Mouse (Mus musculus) cortical plate, adult 2 months (tissue): ENCODE results near the gene Olfr813. TPM values are rescaled to one million over a fixed set of nuclear protein-coding genes. Genes with fewer than 3 reads are reported as not detected.
"Not testable (repeated sequence)": the region's sequence is repeated elsewhere in the genome, so short reads cannot be mapped to it uniquely, and the experiment has no call there.

Experiments used
- H3K27ac ChIP-seq: fragments of 200-500 bp; 2 replicates; pipeline ENCODE4 v1.5.1; 2012; ENCODE audit warnings: low read length, control low read depth, inconsistent platforms; ENCODE audit not compliant: insufficient read depth
- H3K4me1 ChIP-seq: fragments of 200-500 bp; 2 replicates; pipeline ENCODE4 v1.6.1; 2011; ENCODE audit warnings: low read length; ENCODE audit not compliant: control insufficient read depth, insufficient read depth
- H3K4me3 ChIP-seq: fragments of 200-500 bp; 2 replicates; pipeline ENCODE4 v1.5.1; 2011; ENCODE audit warnings: mild to moderate bottlenecking, low read length, control low read depth; ENCODE audit not compliant: insufficient read depth
- CTCF ChIP-seq: fragments of 200-500 bp; IDR thresholded peaks from 2 replicates; pipeline ENCODE4 v1.5.1; 2011; ENCODE audit warnings: mild to moderate bottlenecking, control low read depth, low read length; ENCODE audit not compliant: insufficient read depth; ENCODE audit errors: extremely low read depth
- POLR2A ChIP-seq: fragments of 200-500 bp; IDR thresholded peaks from 2 replicates; pipeline ENCODE4 v1.6.1; 2011; ENCODE audit warnings: mild to moderate bottlenecking, low read length, control low read depth; ENCODE audit not compliant: insufficient read depth; ENCODE audit errors: extremely low read depth
- polyA plus RNA-seq: library from polyadenylated mRNA; depleted of rRNA; stranded (reverse); fragments of >200 nt; gene quantifications from 2 replicates; pipeline ENCODE4 v1.2.3, GENCODE M21; 2012; rRNA removed

Olfr813 gene
- not detected in 2 replicates for polyA plus RNA-seq

DNA sequence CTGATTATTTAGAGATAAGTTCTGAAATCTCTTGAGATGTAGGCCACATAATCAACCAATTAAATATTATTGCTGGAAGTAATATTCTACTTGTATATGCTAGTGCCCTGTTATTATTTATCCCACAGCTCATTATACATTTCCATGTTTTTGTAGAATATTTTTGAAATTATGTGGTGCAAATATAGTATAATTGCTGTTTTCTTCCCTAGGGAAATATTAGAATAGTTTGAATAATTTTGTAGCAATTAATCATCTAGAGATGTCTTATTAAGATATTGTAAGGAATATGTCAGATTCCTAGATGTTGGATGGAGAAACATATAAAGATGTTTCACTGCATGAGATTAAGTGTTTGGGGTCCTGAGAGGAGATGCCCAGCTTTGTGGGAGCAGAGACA is at the start of gene Olfr813:
TSS of gene Olfr813 (plus strand) at position 301 of the 400 bp plus-strand sequence.
- no peak within 1 kb of the TSS for H3K27ac ChIP-seq
- no peaks in the 10 kb centered on the region for H3K4me1 ChIP-seq
- no peak for TF ChIP-seq POLR2A
- TF ChIP-seq CTCF = no peak
- no peak within 1 kb of the TSS for H3K4me3 ChIP-seq

DNA sequence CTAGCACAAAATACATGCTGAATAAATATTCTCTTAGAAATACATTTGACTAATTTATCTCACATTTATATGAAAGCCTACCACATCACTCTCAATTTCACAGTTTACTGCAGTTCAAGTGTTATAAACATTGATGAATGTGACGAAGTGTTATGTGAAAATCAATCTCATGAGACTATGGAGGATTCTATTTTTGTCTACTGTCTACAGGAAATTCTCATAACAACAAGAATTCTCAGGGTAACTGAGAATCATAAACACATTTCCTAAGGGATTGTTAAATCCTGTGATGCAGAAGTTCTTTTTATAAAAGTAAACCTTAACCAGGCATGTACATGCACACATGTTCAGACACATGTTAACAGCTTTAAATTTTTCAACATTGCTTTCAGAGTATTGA is 9.2 kb upstream of the Olfr813 start, which contains the start of gene Olfr812:
TSS of gene Olfr812 (minus strand) at position 101 of the 400 bp plus-strand sequence.
- no peaks in the 10 kb centered on the region for H3K4me1 ChIP-seq
- no peak within 1 kb of the TSS for H3K27ac ChIP-seq
- no peak for TF ChIP-seq CTCF
- no peak for TF ChIP-seq POLR2A
- no peak within 1 kb of the TSS for H3K4me3 ChIP-seq

DNA sequence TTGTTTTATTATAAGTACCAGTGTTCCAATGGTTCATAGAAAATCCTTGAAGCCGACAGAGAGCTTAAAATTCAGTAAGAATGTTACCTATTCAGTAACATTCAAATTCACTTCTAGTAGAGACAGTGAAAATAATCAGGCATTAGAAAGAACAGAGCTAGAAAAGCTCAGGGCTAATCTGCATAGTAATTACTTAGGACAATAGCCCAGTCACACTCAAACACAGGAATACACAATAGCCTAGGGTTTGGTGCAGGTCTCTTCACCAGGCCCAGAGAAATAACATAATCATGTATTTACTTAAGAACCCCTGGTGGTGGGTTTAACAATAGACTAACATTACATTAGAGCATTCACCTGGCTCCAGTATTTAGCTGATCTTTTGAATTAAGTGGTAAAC is 7.8 kb upstream of the Olfr813 start:
- Histone ChIP-seq H3K4me1 (no peaks in the 10 kb centered on the region), H3K27ac (no peak overlapping the region), H3K4me3 (no peak overlapping the region)
- TF ChIP-seq POLR2A = no peak
- no peak for TF ChIP-seq CTCF

DNA sequence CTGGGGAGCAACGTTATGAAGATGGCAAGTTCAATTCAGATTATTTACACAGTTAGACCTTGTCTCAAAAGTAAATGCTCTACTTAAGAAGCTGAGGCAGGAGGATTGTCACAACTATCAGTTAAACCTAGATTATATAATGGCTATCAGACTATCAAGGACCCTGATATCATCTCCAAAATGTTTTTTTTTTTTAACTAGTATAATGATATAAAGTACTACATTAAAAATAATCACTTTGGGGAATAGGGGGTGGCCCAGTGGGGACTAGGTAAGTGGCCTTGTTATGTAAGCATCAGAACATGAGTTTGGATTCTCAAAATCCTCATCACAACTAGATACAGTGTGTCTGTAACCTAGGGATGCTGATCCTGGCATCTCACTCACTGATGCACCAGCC is 24.6 kb downstream of the Olfr813 start, which contains the start of gene Olfr814:
TSS of gene Olfr814 (minus strand) at position 101 of the 400 bp plus-strand sequence.
- not testable (repeated sequence) for H3K27ac ChIP-seq, H3K4me3 ChIP-seq, H3K4me1 ChIP-seq

DNA sequence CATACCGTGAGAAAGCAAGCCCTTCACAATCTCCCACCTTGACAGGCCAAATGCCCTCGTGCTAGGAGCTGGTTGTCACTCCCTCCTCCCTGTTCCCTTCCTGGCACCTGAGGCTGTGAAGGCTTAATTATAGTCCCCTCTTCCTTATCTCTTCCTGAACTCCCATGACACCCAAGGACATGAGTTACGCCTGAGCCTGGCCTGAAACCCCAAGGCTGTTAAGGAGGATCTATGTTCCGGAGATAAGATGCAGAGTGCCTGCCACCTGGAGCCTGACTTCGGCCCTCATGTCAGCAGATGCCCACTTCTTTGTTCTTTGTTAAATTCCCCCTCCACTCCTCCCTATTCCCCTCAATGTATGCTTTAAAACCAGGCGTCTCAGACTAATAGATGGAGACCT is 30.3 kb downstream of the Olfr813 start:
- not testable (repeated sequence) for H3K4me3 ChIP-seq, H3K4me1 ChIP-seq, H3K27ac ChIP-seq

DNA sequence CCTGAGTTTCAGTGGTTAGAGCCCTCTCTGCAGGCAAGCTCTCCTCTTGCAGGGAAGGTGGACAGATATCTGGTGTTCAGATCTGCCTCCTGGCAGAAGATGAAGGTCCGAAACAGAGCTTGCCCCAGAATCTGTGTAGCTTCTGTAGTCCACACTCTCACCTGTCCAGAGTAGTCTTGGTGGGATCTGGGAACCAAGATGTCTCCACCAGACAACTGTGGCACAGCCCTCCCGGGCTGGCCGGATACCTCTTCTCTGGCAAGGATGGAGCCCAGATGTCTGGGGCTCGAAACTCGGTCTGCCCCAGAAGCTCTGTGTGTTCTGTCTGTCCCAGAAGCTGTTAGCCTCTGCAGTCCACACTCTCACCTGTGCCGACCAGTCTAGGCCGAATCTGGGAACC is 30.8 kb downstream of the Olfr813 start:
- Histone ChIP-seq H3K27ac (no peak overlapping the region), H3K4me1 (no peaks in the 10 kb centered on the region), H3K4me3 (no peak overlapping the region)
- TF ChIP-seq CTCF (no peak), POLR2A (no peak)

DNA sequence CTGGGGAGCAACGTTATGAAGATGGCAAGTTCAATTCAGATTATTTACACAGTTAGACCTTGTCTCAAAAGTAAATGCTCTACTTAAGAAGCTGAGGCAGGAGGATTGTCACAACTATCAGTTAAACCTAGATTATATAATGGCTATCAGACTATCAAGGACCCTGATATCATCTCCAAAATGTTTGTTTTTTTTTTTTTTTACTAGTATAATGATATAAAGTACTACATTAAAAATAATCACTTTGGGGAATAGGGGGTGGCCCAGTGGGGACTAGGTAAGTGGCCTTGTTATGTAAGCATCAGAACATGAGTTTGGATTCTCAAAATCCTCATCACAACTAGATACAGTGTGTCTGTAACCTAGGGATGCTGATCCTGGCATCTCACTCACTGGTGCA is 50.6 kb downstream of the Olfr813 start, which contains the start of gene Olfr815:
TSS of gene Olfr815 (minus strand) at position 101 of the 400 bp plus-strand sequence.
- not testable (repeated sequence) for H3K4me3 ChIP-seq, H3K4me1 ChIP-seq, H3K27ac ChIP-seq

Other genes starting within 250 kb of the Olfr813 start
- not detected in 2 replicates for gene Olfr796, start 242.8 kb upstream of the Olfr813 start, polyA plus RNA-seq
- gene Olfr798, start 227.4 kb upstream of the Olfr813 start, polyA plus RNA-seq = not detected in 2 replicates
- gene Olfr799, start 217.9 kb upstream of the Olfr813 start, polyA plus RNA-seq = not detected in 2 replicates
- gene Olfr800, start 197.7 kb upstream of the Olfr813 start, polyA plus RNA-seq = not detected in 2 replicates
- gene Olfr801, start 181.5 kb upstream of the Olfr813 start, polyA plus RNA-seq = not detected in 2 replicates
- gene Olfr802, start 167.2 kb upstream of the Olfr813 start, polyA plus RNA-seq = not detected in 2 replicates
- gene Olfr803, start 161.1 kb upstream of the Olfr813 start, polyA plus RNA-seq = not detected in 2 replicates
- gene Olfr804, start 152.2 kb upstream of the Olfr813 start, polyA plus RNA-seq = not detected in 2 replicates
- gene Olfr805, start 126.0 kb upstream of the Olfr813 start, polyA plus RNA-seq = not detected in 2 replicates
- gene Olfr806, start 113.4 kb upstream of the Olfr813 start, polyA plus RNA-seq = not detected in 2 replicates
- not detected in 2 replicates for gene Olfr807, start 97.6 kb upstream of the Olfr813 start, polyA plus RNA-seq
- gene Olfr808, start 89.9 kb upstream of the Olfr813 start, polyA plus RNA-seq = not detected in 2 replicates
- gene Olfr809, start 80.7 kb upstream of the Olfr813 start, polyA plus RNA-seq = not detected in 2 replicates
- gene Olfr810, start 60.5 kb upstream of the Olfr813 start, polyA plus RNA-seq = not detected in 2 replicates
- not detected in 2 replicates for gene Olfr811, start 51.0 kb upstream of the Olfr813 start, polyA plus RNA-seq
- gene Olfr812, start 9.3 kb upstream of the Olfr813 start, polyA plus RNA-seq = not detected in 2 replicates
- gene Olfr814, start 24.5 kb downstream of the Olfr813 start, polyA plus RNA-seq = not detected in 2 replicates
- gene Olfr815, start 50.5 kb downstream of the Olfr813 start, polyA plus RNA-seq = not detected in 2 replicates
- not detected in 2 replicates for gene Olfr816, start 60.2 kb downstream of the Olfr813 start, polyA plus RNA-seq
- gene Olfr818, start 93.7 kb downstream of the Olfr813 start, polyA plus RNA-seq = not detected in 2 replicates
- not detected in 2 replicates for gene Olfr819, start 111.9 kb downstream of the Olfr813 start, polyA plus RNA-seq
- not detected in 2 replicates for gene Olfr247, start 120.8 kb downstream of the Olfr813 start, polyA plus RNA-seq
- not detected in 2 replicates for gene Gm10310, start 129.7 kb downstream of the Olfr813 start, polyA plus RNA-seq
- gene Olfr820, start 157.3 kb downstream of the Olfr813 start, polyA plus RNA-seq = not detected in 2 replicates
- not detected in 2 replicates for gene Olfr821, start 175.0 kb downstream of the Olfr813 start, polyA plus RNA-seq
- not detected in 2 replicates for gene Olfr822, start 215.8 kb downstream of the Olfr813 start, polyA plus RNA-seq